Mouse (Mus musculus) brain, embryonic 14.5 days (tissue): ENCODE measurements around the gene F12. TPM values are rescaled to one million over a fixed set of nuclear protein-coding genes. Genes with fewer than 3 reads are reported as not detected.
A peak's percentile ranks its signal among the peaks of the same experiment; 100 is the strongest.
"Not testable (repeated sequence)": the region's sequence is repeated elsewhere in the genome, so short reads cannot be mapped to it uniquely, and the experiment has no call there.

Experiments used
- DNase-seq: peaks from one replicate; pipeline ENCODE4 v3.0.0-alpha.2; 2011; ENCODE audit warnings: low read depth
- CTCF ChIP-seq: fragments of 200-500 bp; IDR thresholded peaks from 2 replicates; pipeline ENCODE4 v1.5.1; 2012; ENCODE audit warnings: inconsistent platforms, mild to moderate bottlenecking, moderate library complexity, borderline replicate concordance; ENCODE audit not compliant: insufficient read depth, insufficient read length; ENCODE audit errors: extremely low read depth
- POLR2A ChIP-seq: fragments of 200-500 bp; IDR thresholded peaks from 2 replicates; pipeline ENCODE4 v1.6.1; 2012; ENCODE audit warnings: mild to moderate bottlenecking, inconsistent platforms, borderline replicate concordance; ENCODE audit not compliant: poor library complexity, insufficient read depth, insufficient read length, severe bottlenecking; ENCODE audit errors: extremely low read depth
- polyA plus RNA-seq: library from polyadenylated mRNA; depleted of rRNA; stranded (reverse); fragments of >200 nt; gene quantifications from 2 replicates; pipeline ENCODE4 v1.2.3, GENCODE M21; 2012

F12 gene
- polyA plus RNA-seq, 1 experiment, result 0.26 TPM

GRCm38 (mm10) chr13:55445361-55446091 lies 18.9 kb upstream of the F12 start:
- no peak for DNase-seq
- TF ChIP-seq POLR2A (0 out of 2 replicates have a peak, but pooled peaks have one; percentile 19), CTCF (no peak)

DNA sequence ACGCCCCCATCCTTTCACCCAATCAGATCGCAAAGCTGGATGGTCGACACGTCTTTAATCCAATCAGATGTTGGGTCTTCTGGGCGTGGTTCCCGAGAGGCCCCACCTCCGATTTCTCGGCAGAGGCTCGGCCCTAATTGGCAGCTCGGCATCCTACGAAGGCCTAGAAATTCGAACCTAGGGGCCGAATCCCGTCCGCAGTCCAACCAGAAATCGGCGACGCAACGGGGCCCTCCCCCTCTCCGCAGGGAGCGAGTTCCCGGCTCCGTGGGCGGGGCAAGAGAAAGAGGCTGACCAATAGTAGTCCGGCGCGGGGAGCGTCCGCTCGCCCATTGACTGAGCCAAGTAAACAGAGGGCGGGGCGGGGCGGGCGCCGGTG lies 18.3 kb upstream of the F12 start, which contains the start of gene Grk6:
Gene Grk6, plus strand, starts transcription at position 136 of the 379 bp plus-strand sequence.
- TF ChIP-seq POLR2A (no peak), CTCF (no peak)

GRCm38 (mm10) chr13:55444286-55444936 lies 17.8 kb upstream of the F12 start:
- DNase-seq, result no peak
- peak; percentile 47; the same call in 1 of the 2 replicates for TF ChIP-seq POLR2A
- TF ChIP-seq CTCF, result no peak

More for the DNA sequence above, 18.3 kb upstream of the F12 start, which contains the start of gene Grk6:
- peak; percentile 100 for DNase-seq

GRCm38 (mm10) chr13:55443799-55444285 lies 17.2 kb upstream of the F12 start:
- TF ChIP-seq POLR2A, result no peak
- no peak for TF ChIP-seq CTCF
- no peak for DNase-seq

- not testable (repeated sequence) for DNase-seq
These were observed 10.6 kb upstream of the F12 start for GRCm38 (mm10) chr13:55437111-55437629.

- TF ChIP-seq CTCF (no peak), POLR2A (no peak)
- no peak for DNase-seq
These were observed 5.5 kb upstream of the F12 start for GRCm38 (mm10) chr13:55431889-55432685.

DNA sequence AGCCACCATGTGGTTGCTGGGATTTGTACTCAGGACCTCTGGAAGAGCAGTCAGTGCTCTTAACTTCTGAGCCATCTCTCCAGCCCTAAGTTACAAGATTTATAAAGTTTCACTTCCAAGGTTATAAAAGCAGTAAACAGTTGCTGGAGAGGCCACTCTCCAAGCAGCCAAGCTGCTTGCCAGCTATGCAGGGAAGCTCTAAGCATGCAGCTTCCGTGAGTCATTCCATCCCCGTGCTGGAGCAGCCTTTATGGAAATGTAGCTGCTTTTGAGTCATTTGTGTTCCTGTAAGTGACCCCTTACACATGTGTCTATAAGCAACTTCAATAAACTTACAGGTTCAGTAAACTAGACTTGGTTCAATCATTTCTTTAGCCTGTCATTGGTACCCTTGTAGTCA lies 4.0 kb upstream of the F12 start:
- no peak for DNase-seq
- TF ChIP-seq POLR2A, result no peak
- TF ChIP-seq CTCF, result no peak

- no peak for DNase-seq
- TF ChIP-seq POLR2A (no peak), CTCF (no peak)
These were observed 2.8 kb upstream of the F12 start for GRCm38 (mm10) chr13:55429226-55429888.

DNA sequence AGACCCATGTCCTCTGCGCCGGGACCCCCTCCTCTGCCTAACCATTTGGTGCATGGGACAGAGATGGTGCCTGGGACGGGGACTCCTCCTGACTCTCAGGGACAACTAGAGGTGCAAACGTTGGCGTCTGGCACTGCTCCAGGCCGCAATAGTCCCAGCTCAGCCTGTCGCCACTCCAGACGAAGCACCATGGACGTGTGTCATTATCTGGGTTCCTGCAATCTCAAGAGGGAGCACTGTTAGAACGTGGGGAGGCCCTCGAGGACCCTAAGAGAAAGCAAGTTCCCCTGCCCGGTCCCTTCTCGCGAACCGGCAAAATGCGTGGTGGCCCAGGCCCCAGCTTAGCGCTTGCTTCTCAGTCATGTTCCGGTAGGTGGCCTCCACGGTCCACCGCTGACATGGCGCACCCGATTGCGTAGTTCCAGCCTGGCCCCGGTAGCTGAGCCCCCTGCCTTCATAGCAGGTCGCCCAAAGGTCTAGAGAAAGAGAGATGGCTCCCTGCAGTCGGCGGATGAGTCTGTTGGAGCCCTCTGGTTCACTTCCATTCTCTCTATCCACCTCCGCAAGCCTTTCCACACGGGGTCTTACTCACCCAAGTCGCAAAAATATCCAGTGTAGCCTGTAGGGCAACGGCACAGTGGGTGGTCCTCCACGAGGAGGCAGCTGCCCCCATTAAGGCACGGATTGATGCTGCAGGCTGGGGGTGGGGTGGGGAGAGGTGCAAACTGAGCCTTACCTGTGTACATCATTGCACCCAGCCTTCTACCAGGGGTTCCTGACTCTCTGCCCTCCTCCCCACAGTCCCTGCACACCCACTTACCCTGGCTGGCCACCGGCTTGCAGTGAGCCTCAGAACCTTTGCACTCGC lies 5.4 kb downstream of the F12 start:
- DNase-seq, result peak; percentile 80
- TF ChIP-seq CTCF (peak; percentile 76), POLR2A (no peak)

DNA sequence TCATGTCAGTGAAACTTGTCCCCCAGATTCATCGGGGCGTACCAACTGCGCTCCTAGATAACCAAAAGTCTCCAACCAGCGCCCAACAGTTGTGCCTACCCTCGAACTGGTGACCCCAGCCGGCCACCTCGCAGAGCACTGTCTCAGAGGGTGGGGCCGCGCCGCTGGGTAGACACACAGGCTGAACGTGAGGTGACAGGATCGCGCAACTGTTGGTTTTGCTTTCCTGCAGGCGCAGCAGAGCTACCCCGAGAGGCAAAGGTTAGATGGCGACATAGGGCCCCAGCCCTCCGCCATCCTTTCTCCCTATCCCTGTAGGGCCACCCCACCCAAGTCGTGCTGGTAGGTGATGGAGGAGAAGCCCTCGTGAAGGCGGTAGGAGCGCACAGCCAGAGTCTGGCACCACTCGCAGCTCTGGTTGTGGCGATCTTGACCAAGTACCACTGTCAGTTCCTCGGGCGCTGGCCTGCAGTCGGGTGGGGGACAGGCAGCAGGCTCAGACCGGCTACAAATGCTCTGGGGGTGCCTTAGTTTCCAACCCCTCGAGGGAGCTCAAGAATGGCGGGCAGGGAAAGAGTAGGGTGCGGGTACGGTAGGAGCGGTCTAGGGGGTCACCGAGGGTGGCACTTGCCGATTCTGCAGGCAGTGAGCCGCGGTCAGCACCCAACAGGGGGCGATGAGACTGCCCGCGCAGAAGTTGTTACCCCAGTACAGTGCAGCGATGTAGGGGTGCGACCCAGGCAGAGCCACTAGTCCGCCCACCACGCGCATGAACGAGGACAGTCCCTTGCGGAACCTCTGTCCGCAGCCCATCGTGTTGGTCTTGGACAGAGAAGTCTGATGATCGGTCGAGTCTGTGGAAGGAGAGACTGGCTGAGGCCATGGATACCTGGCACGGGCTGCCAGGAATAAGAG lies 6.3 kb downstream of the F12 start:
- no peak for DNase-seq
- no peak for TF ChIP-seq CTCF
- TF ChIP-seq POLR2A, result no peak
